Mouse (Mus musculus) embryonic fibroblast, embryonic 13.5 days (primary cell): ENCODE results near the gene Tsg101.
A peak's percentile ranks its signal among the peaks of the same experiment; 100 is the strongest.

ENCODE experiments used
- CTCF ChIP-seq: IDR thresholded peaks from 2 replicates; pipeline ENCODE4 v1.5.1; 2011; ENCODE audit warnings: mild to moderate bottlenecking, control low read depth, low read length, moderate library complexity, borderline replicate concordance; ENCODE audit not compliant: insufficient read depth
- POLR2A ChIP-seq: IDR thresholded peaks from 2 replicates; pipeline ENCODE4 v1.6.1; 2011; ENCODE audit warnings: low read depth, mild to moderate bottlenecking, control low read depth, low read length, moderate library complexity

- peak; percentile 78 for TF ChIP-seq POLR2A
- TF ChIP-seq CTCF: no peak
Observed at GRCm38 (mm10) chr7:46846486-46847244, 73.1 kb downstream of the Tsg101 start.
